Mouse (Mus musculus): ENCODE data around the gene Akap2. TPM values are rescaled to one million over a fixed set of nuclear protein-coding genes. Genes with fewer than 3 reads are reported as not detected.
A peak's percentile ranks its signal among the peaks of the same experiment; 100 is the strongest.

The Akap2 gene
- total and polyA plus RNA-seq, 3 experiments = 1.7 to 7.2 TPM; not detected in 1

DNA sequence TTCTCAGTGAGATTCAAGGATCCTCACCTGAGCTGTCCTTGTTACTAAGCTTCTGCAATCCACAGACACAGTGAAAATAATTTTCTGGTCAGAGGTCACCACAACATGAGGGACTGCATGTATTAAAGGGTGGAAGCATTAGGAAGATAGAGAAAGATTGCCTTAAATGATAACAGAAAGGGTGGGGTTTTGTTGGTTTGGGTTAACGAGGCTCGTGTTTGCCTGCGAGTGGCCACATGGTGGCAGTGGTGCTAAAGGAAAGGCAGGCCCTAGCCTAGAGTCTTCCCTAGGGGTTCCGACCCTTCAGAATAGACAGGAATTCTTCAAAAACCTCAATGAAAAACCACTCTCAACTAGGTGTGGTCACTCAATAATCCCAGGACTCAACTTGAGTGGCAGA lies 183.8 kb downstream of the Akap2 start:
- Histone ChIP-seq H3K4me3 (ENCODE audit: control insufficient read depth in 1 of 2, insufficient read depth in 1 of 2, low read depth in 2 of 2, low read length in 2 of 2) (no peak overlapping the region), H3K36me3 (ENCODE audit: control insufficient read depth in 1 of 2, insufficient read depth in 2 of 2, low read length in 2 of 2) (no peaks in the 10 kb centered on the region; a peak in 1 of 4 replicates), H3K27me3 (ENCODE audit: control insufficient read depth in 1 of 2, insufficient read depth in 2 of 2, low read length in 2 of 2) (no peaks in the 10 kb centered on the region), H3K9me3 (replicated peaks; ENCODE audit: insufficient read depth, low read length) (no peaks in the 10 kb centered on the region), H3K4me1 (ENCODE audit: control insufficient read depth in 1 of 2, insufficient read depth in 2 of 2, low read length in 2 of 2) (0 out of 4 replicates have a peak, but pooled peaks cover 0 to 3% of the 10 kb centered on the region in 2 experiments), H3K9ac (ENCODE audit: control insufficient read depth, low read depth, low read length, poor library complexity, severe bottlenecking) (no peak overlapping the region), H3K27ac (ENCODE audit: control insufficient read depth, low read depth, low read length) (no peak overlapping the region), H3K79me2 (ENCODE audit: control insufficient read depth, insufficient read depth, low read length, poor library complexity) (no peaks in the 10 kb centered on the region)
- TF ChIP-seq POLR2AphosphoS2 (IDR thresholded peaks at IDR 0.05; ENCODE audit: low read length) (no peak), CHD1 (IDR thresholded peaks at IDR 0.05; ENCODE audit: low read depth, low read length) (no peak), MYC (IDR thresholded peaks at IDR 0.05; ENCODE audit: low read depth, low read length) (no peak), CHD2 (IDR thresholded peaks at IDR 0.05; ENCODE audit: low read length) (no peak), SMC3 (IDR thresholded peaks at IDR 0.05; ENCODE audit: low read depth, low read length) (peak; percentile 78), E2F4 (IDR thresholded peaks at IDR 0.05; ENCODE audit: borderline replicate concordance, low read depth, low read length) (no peak), RCOR1 (IDR thresholded peaks at IDR 0.05; ENCODE audit: low read depth, low read length) (no peak), MYB (IDR thresholded peaks at IDR 0.05; ENCODE audit: low read depth, low read length) (no peak), KAT2A (conservative IDR thresholded peaks at IDR 0.05; ENCODE audit: low read depth, low read length) (no peak), NELFE (IDR thresholded peaks at IDR 0.05; ENCODE audit: low read depth, low read length) (no peak), GATA1 (IDR thresholded peaks at IDR 0.05; ENCODE audit: low read depth, low read length) (peak; percentile 80), ZMIZ1 (IDR thresholded peaks at IDR 0.05; ENCODE audit: low read depth, low read length) (no peak), CTCF (IDR thresholded peaks at IDR 0.05 in 2 of 3, conservative IDR thresholded peaks at IDR 0.05 in 1 of 3; ENCODE audit: control insufficient read depth in 1 of 3, insufficient read depth in 1 of 3, low read depth in 2 of 3, low read length in 3 of 3, poor library complexity in 1 of 3, severe bottlenecking in 1 of 3) (peak; percentile 71 to 89 (median 87)), HCFC1 (IDR thresholded peaks at IDR 0.05; ENCODE audit: low read depth, low read length) (no peak), ZNF384 (IDR thresholded peaks at IDR 0.05; ENCODE audit: low read depth, low read length) (no peak), RAD21 (IDR thresholded peaks at IDR 0.05; ENCODE audit: low read depth, low read length) (peak; percentile 91), TBP (IDR thresholded peaks at IDR 0.05; ENCODE audit: low read depth, low read length) (no peak), UBTF (IDR thresholded peaks at IDR 0.05; ENCODE audit: borderline replicate concordance, insufficient read depth, low read depth, low read length) (no peak), MAX (IDR thresholded peaks at IDR 0.05; ENCODE audit: low read length) (no peak), BHLHE40 (IDR thresholded peaks at IDR 0.05; ENCODE audit: borderline replicate concordance, low read depth, low read length) (no peak), ETS1 (IDR thresholded peaks at IDR 0.05; ENCODE audit: low read depth, low read length) (no peak), ZKSCAN1 (IDR thresholded peaks at IDR 0.05; ENCODE audit: low read depth, low read length) (no peak), ZC3H11A (IDR thresholded peaks at IDR 0.05; ENCODE audit: low read depth, low read length) (peak; percentile 66)
- DNase-seq (ENCODE audit: low read depth, low spot score) = peak; percentile 52
